Mouse (Mus musculus): ENCODE data around the gene Eln.

- TF ChIP-seq EP300 (IDR thresholded peaks at IDR 0.05; ENCODE audit: low read length), result no peak
- no peak for TF ChIP-seq USF2 (conservative IDR thresholded peaks at IDR 0.05; ENCODE audit: low read depth, low read length)
- TF ChIP-seq USF1 (IDR thresholded peaks at IDR 0.05; ENCODE audit: low read depth, low read length), result no peak
- no peak for TF ChIP-seq POLR2A (IDR thresholded peaks at IDR 0.05; ENCODE audit: low read depth, low read length)
Observed at GRCm38 (mm10) chr5:134780146-134780545, 33.0 kb upstream of the Eln start.

Data from CH12.LX (cell line).